Mouse (Mus musculus) heart, embryonic 16.5 days (tissue): Measurements from ENCODE around the gene Gpr146. TPM values are rescaled to one million over a fixed set of nuclear protein-coding genes. Genes with fewer than 3 reads are reported as not detected.

Source experiments
- ATAC-seq: fragments of 200-750 bp; cut with Nextera tagmentation; replicated peaks from 2 replicates; pipeline ENCODE4 v1.8.0; 2017; ENCODE audit warnings: moderate number of reproducible peaks; ENCODE audit not compliant: insufficient read depth, low FRiP score; ENCODE audit errors: extremely low read depth
- H3K27ac ChIP-seq: fragments of 300-500 bp; sonication (generic); 2 replicates; pipeline ENCODE4 v1.5.1; 2014; ENCODE audit warnings: mild to moderate bottlenecking, low read length, control low read depth, moderate library complexity
- H3K27me3 ChIP-seq: fragments of 300-500 bp; sonication (generic); 2 replicates; pipeline ENCODE4 v1.6.1; 2014; ENCODE audit warnings: low read length, mixed read lengths; ENCODE audit not compliant: control insufficient read depth, insufficient read depth
- H3K36me3 ChIP-seq: fragments of 300-500 bp; sonication (generic); 2 replicates; pipeline ENCODE4 v1.6.1; 2014; ENCODE audit not compliant: control insufficient read depth, insufficient read depth
- H3K4me1 ChIP-seq: fragments of 300-500 bp; sonication (generic); 2 replicates; pipeline ENCODE4 v1.6.1; 2014; ENCODE audit warnings: low read length, mixed read lengths; ENCODE audit not compliant: control insufficient read depth, insufficient read depth
- H3K4me2 ChIP-seq: fragments of 300-500 bp; sonication (generic); 2 replicates; pipeline ENCODE4 v1.6.1; 2014; ENCODE audit warnings: low read depth, mild to moderate bottlenecking, control low read depth, low read length
- H3K4me3 ChIP-seq: fragments of 300-500 bp; sonication (generic); 2 replicates; pipeline ENCODE4 v1.5.1; 2014; ENCODE audit warnings: mild to moderate bottlenecking, control low read depth, low read length
- H3K9ac ChIP-seq: fragments of 300-500 bp; sonication (generic); 2 replicates; pipeline ENCODE4 v1.6.1; 2014; ENCODE audit warnings: low read length, control low read depth
- H3K9me3 ChIP-seq: fragments of 300-500 bp; sonication (generic); replicated peaks from 2 replicates; pipeline ENCODE4 v1.6.1; 2016; ENCODE audit warnings: low read length; ENCODE audit not compliant: control insufficient read depth
- WGBS: fragments of 180-500 bp; shearing (Covaris S2); extraction: QIAGEN DNeasy Blood & Tissue Kit; methylation state at CpG from one replicate; pipeline ENCODE4 v1.1.7; 2014; 5-methylcytosine and 5-hydroxymethylcytosine counted together
- polyA plus RNA-seq: library from polyadenylated mRNA; unstranded; fragments of >200 nt; fragmentation: Nextera tagmentation; extraction: Ambion mirVana; gene quantifications from 2 replicates; pipeline ENCODE4 v1.2.1, GENCODE M21; 2015

The Gpr146 gene
- polyA plus RNA-seq, 1 experiment from 2014 or later = 17.1 TPM

DNA sequence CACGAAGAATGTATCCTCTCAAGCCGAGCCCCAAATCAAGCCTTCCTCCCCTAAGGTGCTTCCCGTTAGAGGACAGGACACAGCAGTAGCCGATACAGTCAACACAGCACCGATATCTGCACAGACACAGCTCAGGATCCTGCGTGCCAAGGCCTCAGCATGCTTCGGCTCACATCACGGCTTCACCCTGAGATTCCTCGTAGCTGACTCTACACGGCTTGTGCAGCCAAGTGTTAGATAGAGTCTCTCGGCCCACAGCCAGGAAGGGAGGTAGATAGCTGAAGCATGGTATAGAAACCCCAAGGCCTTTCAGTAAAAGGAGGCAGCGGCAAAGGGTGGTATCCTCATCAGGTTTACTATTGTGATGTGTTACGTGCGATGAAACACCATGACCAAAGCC lies 22.5 kb downstream of the Gpr146 start:
- Histone ChIP-seq H3K9ac (no peak overlapping the region), H3K4me3 (no peak overlapping the region), H3K36me3 (no peaks in the 10 kb centered on the region), H3K27me3 (no peaks in the 10 kb centered on the region), H3K4me2 (no peak overlapping the region), H3K27ac (no peak overlapping the region), H3K4me1 (peaks cover 19% of the 10 kb centered on the region), H3K9me3 (no peaks in the 10 kb centered on the region)
- ATAC-seq = no peak
- WGBS = 66% methylated on average over 14 of the region's 14 CpGs

DNA sequence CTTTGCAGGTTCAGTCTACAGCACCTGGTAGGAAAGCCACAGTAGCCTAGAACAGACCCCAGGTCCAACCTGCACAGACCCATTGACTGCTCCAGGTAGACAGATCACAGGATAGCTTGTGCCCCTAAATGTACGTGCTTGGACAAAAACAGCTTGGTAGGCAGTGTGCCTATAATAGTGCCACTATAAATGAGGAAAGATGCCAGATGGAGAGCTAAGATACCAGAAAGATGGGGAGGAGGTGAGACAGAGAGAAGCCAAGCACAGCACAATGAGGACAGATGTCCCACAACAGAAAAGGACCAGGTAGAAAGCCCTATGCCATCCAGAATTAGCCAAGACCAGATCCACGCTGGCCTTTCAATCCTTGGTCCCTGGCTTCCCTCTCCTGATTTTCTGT lies 24.6 kb downstream of the Gpr146 start:
- Histone ChIP-seq H3K27ac (no peak overlapping the region), H3K27me3 (no peaks in the 10 kb centered on the region), H3K9ac (no peak overlapping the region), H3K9me3 (no peaks in the 10 kb centered on the region), H3K4me2 (no peak overlapping the region), H3K4me3 (no peak overlapping the region), H3K4me1 (peaks cover 23% of the 10 kb centered on the region), H3K36me3 (no peaks in the 10 kb centered on the region)
- no peak for ATAC-seq
- 91% methylated on average over 2 of the region's 2 CpGs for WGBS

DNA sequence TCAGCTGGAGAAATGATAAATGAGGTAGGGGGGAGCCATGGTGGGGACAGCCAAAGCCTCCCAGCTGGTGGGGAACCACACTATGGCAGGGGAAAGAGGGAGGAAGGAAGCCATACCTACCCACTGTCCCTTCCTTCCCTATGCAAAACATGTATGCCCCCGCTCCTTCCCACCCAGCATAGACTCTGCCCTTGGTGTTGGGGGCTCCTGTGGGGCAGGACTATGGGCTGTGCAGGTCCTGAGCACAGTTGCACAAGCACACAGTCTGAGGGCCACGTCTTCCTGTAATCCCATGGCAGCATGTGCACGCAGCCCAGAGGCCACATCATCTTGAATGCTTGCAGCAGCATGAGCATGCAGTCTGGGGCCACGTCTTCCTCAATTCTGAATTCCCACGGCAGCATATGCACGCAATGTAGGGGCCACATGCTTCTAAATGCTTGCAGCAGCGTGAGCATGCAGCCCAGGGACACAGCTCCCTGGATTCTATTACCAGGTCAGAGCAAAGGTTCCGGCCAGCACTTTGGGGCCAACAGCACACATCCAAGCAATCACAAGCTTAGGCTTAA lies 26.3 kb downstream of the Gpr146 start:
- ATAC-seq = no peak
- 83% methylated on average over 8 of the region's 8 CpGs for WGBS
- peaks cover 11% of the 10 kb centered on the region for H3K4me1 ChIP-seq
- no peaks in the 10 kb centered on the region for H3K9me3 ChIP-seq
- H3K27me3 ChIP-seq = no peaks in the 10 kb centered on the region
- no peak overlapping the region for H3K4me2 ChIP-seq
- no peak overlapping the region for H3K4me3 ChIP-seq
- H3K27ac ChIP-seq = no peak overlapping the region
- H3K36me3 ChIP-seq = no peaks in the 10 kb centered on the region
- H3K9ac ChIP-seq = no peak overlapping the region

DNA sequence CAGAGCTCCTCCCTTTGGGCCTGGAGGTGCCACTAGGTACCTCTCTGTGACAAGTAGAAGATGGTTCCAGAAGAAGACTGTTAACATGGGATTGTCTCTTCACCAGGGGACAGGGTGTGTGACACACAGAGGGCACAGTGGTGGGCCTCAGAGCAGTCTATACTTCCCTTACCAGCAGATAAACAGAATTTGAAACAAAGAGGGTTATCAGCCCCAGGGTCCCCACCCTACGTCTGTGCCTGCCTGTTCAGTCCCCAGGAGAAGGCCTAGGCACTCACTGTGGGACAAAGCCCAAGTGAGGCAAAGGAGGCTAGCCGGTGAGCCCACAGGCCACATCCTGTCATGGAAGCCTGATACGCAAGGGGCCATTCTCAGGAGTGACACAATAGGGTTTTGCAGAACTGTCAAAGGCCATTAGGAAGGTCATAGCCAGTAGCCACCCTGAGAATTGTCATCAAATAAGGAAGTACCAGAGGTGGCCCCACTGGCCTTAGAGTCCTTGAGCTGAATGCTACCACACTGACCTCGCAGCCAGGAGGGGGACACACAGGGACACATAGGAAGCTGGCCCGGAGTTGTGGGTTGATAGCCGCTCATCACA lies 27.4 kb downstream of the Gpr146 start, which contains the start of gene C130050O18Rik:
Gene C130050O18Rik (plus strand): TSS at position 480 of the 601 bp plus-strand sequence.
- no peak within 1 kb of the TSS for H3K9ac ChIP-seq
- WGBS = 69% methylated on average over 6 of the region's 6 CpGs

DNA sequence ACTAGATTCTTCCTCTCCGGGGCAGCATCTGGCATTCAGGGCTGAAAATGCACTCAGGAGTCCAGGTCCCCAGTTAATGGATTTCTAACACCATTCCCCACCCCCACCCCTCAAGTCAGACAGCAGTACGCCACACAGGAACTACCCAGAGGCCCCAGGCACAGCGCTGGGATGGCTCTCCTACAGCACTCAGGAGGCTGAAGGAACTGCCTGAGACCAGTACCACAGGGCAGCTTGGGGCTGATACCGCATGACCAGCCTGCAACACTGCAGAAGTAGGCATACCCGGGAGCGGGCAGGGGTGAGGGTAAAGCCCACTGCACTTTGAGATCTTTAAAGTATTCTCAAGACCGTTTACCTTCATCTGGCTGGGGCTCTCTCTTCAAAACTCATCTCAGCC lies 28.0 kb downstream of the Gpr146 start:
- Histone ChIP-seq H3K36me3 (no peaks in the 10 kb centered on the region), H3K27ac (no peak overlapping the region), H3K9ac (no peak overlapping the region), H3K27me3 (no peaks in the 10 kb centered on the region), H3K9me3 (no peaks in the 10 kb centered on the region), H3K4me1 (peaks cover 15% of the 10 kb centered on the region), H3K4me3 (no peak overlapping the region), H3K4me2 (no peak overlapping the region)
- 67% methylated on average over 7 of the region's 7 CpGs for WGBS
- ATAC-seq = no peak

More for the DNA sequence above, 27.4 kb downstream of the Gpr146 start, which contains the start of gene C130050O18Rik:
- peaks cover 15% of the 10 kb centered on the region for H3K4me1 ChIP-seq
- no peaks in the 10 kb centered on the region for H3K36me3 ChIP-seq
- no peak within 1 kb of the TSS for H3K27ac ChIP-seq
- no peaks in the 10 kb centered on the region for H3K9me3 ChIP-seq
- ATAC-seq = no peak
- H3K4me3 ChIP-seq = no peak within 1 kb of the TSS
- no peak within 1 kb of the TSS for H3K4me2 ChIP-seq
- no peaks in the 10 kb centered on the region for H3K27me3 ChIP-seq

DNA sequence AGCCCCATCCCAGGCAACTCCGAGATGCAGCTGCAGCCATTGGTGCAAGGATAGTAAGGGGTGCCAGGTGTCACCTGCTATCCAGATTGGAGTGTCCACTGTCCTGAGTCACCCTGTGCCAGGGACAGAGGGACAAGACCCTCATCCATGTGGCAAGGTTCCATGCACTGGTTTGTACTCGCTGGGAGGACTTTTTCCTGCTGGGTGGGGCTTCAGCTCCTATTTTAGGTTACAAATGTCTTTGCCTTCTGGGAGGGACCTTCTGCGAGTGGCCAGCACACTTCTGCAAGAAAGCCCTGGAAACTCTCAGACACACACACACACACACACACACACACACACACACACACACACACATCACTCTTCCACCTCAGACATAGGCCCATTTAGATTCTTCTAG lies 28.5 kb downstream of the Gpr146 start:
- no peak overlapping the region for H3K9ac ChIP-seq

DNA sequence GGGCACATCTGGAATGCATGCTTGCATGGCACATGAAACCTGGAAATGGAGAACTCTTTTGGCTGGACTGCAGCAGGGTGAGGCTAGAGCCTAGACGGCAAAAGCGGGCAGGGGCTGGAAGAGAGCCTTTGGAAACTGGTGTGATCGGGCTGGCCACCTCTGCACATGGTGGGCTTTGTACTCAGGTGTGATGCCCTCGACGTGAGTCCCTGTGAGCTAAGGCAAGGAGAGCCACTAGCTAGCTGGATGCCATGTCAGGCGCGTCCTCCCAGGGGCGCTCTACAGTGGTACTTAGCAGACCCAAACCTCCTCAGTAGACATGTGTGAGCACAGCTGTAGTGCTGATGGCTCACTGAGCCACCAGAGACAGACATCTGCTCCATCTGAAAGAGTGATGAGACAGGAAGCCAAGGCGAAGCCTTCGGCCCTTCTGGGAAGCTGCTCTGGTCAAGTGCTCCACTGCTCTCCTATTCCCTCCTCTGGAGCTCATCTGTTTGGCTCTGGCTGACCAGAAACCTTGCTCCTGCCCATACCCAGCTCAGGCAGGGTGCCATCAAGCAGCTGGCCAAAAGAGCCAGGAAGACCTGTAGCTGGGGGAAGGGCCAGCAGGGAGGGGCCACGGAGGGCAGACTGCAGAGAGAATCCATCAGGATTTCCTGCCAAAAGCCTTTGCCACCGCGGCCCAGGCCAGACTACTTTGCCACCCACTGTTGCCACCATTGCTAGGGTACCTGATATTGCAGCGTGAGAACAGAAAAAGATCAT lies 29.8 kb downstream of the Gpr146 start:
- H3K9me3 ChIP-seq = no peaks in the 10 kb centered on the region
- no peak overlapping the region for H3K4me2 ChIP-seq
- no peak overlapping the region for H3K9ac ChIP-seq
- peak overlapping the region; percentile 23; the same call in 1 of the 2 replicates for H3K27ac ChIP-seq
- no peaks in the 10 kb centered on the region for H3K36me3 ChIP-seq
- peaks cover 15% of the 10 kb centered on the region for H3K4me1 ChIP-seq
- H3K4me3 ChIP-seq = no peak overlapping the region
- no peak for ATAC-seq
- no peaks in the 10 kb centered on the region for H3K27me3 ChIP-seq
- WGBS = 80% methylated on average over 14 of the region's 14 CpGs

More for the DNA sequence above, 28.5 kb downstream of the Gpr146 start:
- H3K4me2 ChIP-seq = no peak overlapping the region
- no peak overlapping the region for H3K27ac ChIP-seq
- no peaks in the 10 kb centered on the region for H3K9me3 ChIP-seq
- peaks cover 15% of the 10 kb centered on the region for H3K4me1 ChIP-seq
- H3K27me3 ChIP-seq = no peaks in the 10 kb centered on the region
- H3K36me3 ChIP-seq = no peaks in the 10 kb centered on the region
- no peak overlapping the region for H3K4me3 ChIP-seq
- ATAC-seq = no peak
- 52% methylated on average over 3 of the region's 3 CpGs for WGBS

DNA sequence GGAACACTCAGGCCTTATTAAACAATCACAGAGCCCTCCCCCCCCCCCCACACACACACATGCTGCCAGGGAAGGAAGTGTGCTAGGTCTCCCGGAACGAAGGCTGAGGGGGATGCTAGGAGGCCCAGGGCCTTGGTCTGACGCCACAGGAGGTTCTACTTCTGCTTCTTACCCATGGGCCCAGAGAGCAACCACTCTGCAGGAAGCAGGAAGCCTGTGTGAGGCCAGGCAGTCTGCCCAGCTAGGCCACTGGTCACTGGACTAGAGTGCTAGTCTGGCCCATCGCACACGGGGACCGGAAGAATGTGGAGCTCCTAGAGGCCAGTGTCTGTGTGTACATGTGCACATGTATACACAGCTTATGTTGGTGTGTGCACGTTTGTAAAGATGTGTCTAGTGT lies 31.0 kb downstream of the Gpr146 start:
- Histone ChIP-seq H3K9ac (no peak overlapping the region), H3K9me3 (no peaks in the 10 kb centered on the region), H3K27ac (peak overlapping the region; percentile 58), H3K4me1 (peaks cover 15% of the 10 kb centered on the region), H3K4me2 (no peak overlapping the region), H3K36me3 (no peaks in the 10 kb centered on the region), H3K4me3 (no peak overlapping the region), H3K27me3 (no peaks in the 10 kb centered on the region)
- no peak for ATAC-seq
- 72% methylated on average over 7 of the region's 7 CpGs for WGBS

DNA sequence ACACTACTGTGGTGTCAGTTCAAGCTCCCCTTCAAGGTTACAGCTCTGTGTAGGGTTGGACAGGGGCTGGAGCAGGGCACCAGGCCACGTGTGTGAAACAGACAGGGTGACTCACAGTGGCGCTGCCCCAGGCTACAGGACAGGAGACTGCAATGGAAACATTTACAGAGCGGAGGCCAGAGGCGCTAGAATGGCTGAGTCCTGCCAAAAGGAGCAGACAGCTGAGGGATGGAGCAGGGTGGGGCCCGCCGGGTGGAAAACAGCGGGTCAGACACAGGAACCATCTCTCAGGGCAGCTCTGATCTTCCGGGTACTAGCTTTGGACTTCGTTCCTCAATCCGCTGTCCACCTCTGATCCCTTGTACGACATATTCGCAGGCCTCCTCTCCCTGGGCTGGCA lies 31.9 kb downstream of the Gpr146 start:
- no peak overlapping the region for H3K4me3 ChIP-seq
- no peaks in the 10 kb centered on the region for H3K9me3 ChIP-seq
- 57% methylated on average over 12 of the region's 12 CpGs for WGBS
- no peak overlapping the region for H3K4me2 ChIP-seq
- ATAC-seq = peak; percentile 77
- 0 out of 2 replicates have a peak, but pooled peaks cover 2% of the 10 kb centered on the region for H3K27me3 ChIP-seq
- H3K36me3 ChIP-seq = no peaks in the 10 kb centered on the region
- H3K27ac ChIP-seq = peak overlapping the region; percentile 35; the same call in 1 of the 2 replicates
- H3K9ac ChIP-seq = no peak overlapping the region
- H3K4me1 ChIP-seq = peaks cover 15% of the 10 kb centered on the region
